ENCODE assay signal across 25 mouse cellular contexts in the genomic region with DNA sequence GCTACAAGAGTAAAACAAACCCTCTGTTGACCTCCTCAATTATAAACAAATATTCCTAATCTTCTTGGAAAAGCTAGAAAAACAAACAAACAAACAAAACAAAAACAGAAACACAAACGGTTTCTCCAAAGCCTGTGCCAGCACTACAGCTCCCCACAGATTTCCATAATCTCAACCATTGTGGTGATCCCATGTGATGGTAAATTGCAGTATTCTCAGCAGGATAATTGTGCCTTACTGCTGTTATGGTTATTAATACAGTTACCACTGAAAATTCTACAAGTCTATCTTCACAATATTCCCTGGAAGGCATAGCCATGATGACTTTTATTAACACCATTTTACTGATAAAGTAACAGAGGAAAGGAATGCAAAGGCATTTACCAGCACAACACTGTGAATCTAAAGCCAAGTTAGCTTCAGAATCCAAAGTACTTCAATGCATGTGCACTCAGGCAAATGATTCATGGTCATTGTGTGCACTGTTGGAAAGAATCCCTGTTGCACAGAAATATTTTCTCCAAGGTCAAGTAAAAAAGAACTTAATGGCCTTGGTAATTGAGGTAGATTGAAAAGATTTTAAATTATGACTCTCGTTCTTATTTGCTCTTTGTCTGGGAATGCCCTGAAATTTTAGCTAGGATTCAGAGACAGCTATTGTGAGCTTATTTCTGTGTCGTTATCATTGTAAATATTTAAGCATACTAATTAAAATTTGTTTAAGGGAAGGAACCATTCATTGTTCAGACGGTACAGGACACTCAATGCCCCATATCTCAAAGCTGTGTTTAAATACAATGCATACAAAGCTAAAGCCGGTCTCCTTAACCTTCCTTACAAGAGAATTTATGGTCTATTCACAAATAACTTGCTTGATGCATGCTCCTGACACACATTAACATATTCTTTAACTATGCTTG.
DNase-seq lines count a peak whose midpoint lies in the region; ATAC-seq and TF ChIP-seq lines count a peak whose summit lies in the region.
"Had no signal": no experiment of that assay in that cellular context is flagged by ENCODE, and none has a peak within 500 bp of the region (broad histone marks: within the 10 kb centered on the region; RNA-seq: fewer than 3 reads in every experiment).

No protein-coding gene starts in this region.

- peak; percentile 36; the same call in 1 of the 2 replicates for ATAC-seq in forebrain, embryonic 16.5 days
- no peak for ATAC-seq in forebrain, postnatal 0 days
- ATAC-seq in neural tube, embryonic 12.5 days (ENCODE audit: low FRiP score, low read depth), result peak; percentile 74
- no peak for ATAC-seq in neural tube, embryonic 15.5 days (ENCODE audit: low FRiP score)
- ATAC-seq in megakaryocyte progenitor cell, adult 5-6 weeks (replicated peaks; ENCODE audit: poor library complexity), result no peak
- ATAC-seq: hindbrain, embryonic 16.5 days; intestine, postnatal 0 days; liver, embryonic 12.5 days; midbrain, embryonic 15.5 days had no signal

- WGBS in forebrain, embryonic 16.5 days, result 10% methylated on average over 5 of the region's 5 CpGs
- WGBS in forebrain, postnatal 0 days, result 11% methylated on average over 5 of the region's 5 CpGs
- WGBS in neural tube, embryonic 12.5 days, result 26% methylated on average over 5 of the region's 5 CpGs
- WGBS in neural tube, embryonic 15.5 days, result 9% methylated on average over 5 of the region's 5 CpGs

- H3K4me1 ChIP-seq in forebrain, embryonic 16.5 days (replicated peaks; ENCODE audit: control insufficient read depth, insufficient read depth, low read length), result no peaks in the 10 kb centered on the region
- no peaks in the 10 kb centered on the region for H3K4me1 ChIP-seq in forebrain, postnatal 0 days (ENCODE audit: insufficient read depth)
- H3K4me1 ChIP-seq in neural tube, embryonic 12.5 days, result no peaks in the 10 kb centered on the region
- no peaks in the 10 kb centered on the region for H3K4me1 ChIP-seq in neural tube, embryonic 15.5 days
- H3K4me1 ChIP-seq: liver, embryonic 12.5 days; lung, embryonic 15.5 days; midbrain, embryonic 15.5 days had no signal

- no peak overlapping the region for H3K4me2 ChIP-seq in forebrain, embryonic 16.5 days (ENCODE audit: low read length)
- H3K4me2 ChIP-seq in forebrain, postnatal 0 days (ENCODE audit: low read depth), result no peak overlapping the region
- no peak overlapping the region for H3K4me2 ChIP-seq in neural tube, embryonic 12.5 days (replicated peaks)
- H3K4me2 ChIP-seq in neural tube, embryonic 15.5 days, result no peak overlapping the region
- H3K4me2 ChIP-seq: limb, embryonic 12.5 days; liver, embryonic 12.5 days; lung, embryonic 15.5 days; midbrain, embryonic 15.5 days had no signal

- no peaks in the 10 kb centered on the region for H3K36me3 ChIP-seq in forebrain, embryonic 16.5 days (ENCODE audit: control insufficient read depth, insufficient read depth)
- H3K36me3 ChIP-seq in forebrain, postnatal 0 days (ENCODE audit: insufficient read depth), result no peaks in the 10 kb centered on the region
- H3K36me3 ChIP-seq in neural tube, embryonic 12.5 days, result no peaks in the 10 kb centered on the region
- H3K36me3 ChIP-seq in neural tube, embryonic 15.5 days, result no peaks in the 10 kb centered on the region
- H3K36me3 ChIP-seq: limb, embryonic 12.5 days; liver, embryonic 12.5 days; lung, embryonic 15.5 days; midbrain, embryonic 15.5 days had no signal

- no peak overlapping the region for H3K9ac ChIP-seq in forebrain, embryonic 16.5 days (replicated peaks; ENCODE audit: low read depth, low read length)
- no peak overlapping the region for H3K9ac ChIP-seq in forebrain, postnatal 0 days
- no peak overlapping the region for H3K9ac ChIP-seq in neural tube, embryonic 12.5 days
- no peak overlapping the region for H3K9ac ChIP-seq in neural tube, embryonic 15.5 days (replicated peaks)
- H3K9ac ChIP-seq: limb, embryonic 12.5 days; liver, embryonic 12.5 days; lung, embryonic 15.5 days; midbrain, embryonic 15.5 days had no signal

- peak; percentile 11 to 63 for DNase-seq in adrenal gland, adult (ENCODE audit: inconsistent age in 2 of 2, low spot score in 1 of 2)
- no peak for DNase-seq in adrenal gland, adult 18-20 months (ENCODE audit: low spot score in 2 of 2)
- DNase-seq in forebrain, postnatal 0 days, result no peak
- DNase-seq in gastrocnemius, postnatal 36 days, result no peak
- DNase-seq: adrenal gland, adult 8-10 months; cerebellum, adult 11 months; cerebellum, postnatal 14 days; gastrocnemius, postnatal 10 days; heart, adult 2 months; heart, postnatal 36 days; lung, postnatal 4 days; right cerebral cortex, postnatal 25 days; thymus, postnatal 36 days had no signal

- no peaks in the 10 kb centered on the region for H3K9me3 ChIP-seq in forebrain, embryonic 16.5 days (ENCODE audit: control insufficient read depth, low read length)
- no peaks in the 10 kb centered on the region for H3K9me3 ChIP-seq in forebrain, postnatal 0 days (ENCODE audit: low read length)
- no peaks in the 10 kb centered on the region for H3K9me3 ChIP-seq in neural tube, embryonic 12.5 days
- H3K9me3 ChIP-seq in neural tube, embryonic 15.5 days (replicated peaks), result no peaks in the 10 kb centered on the region
- H3K9me3 ChIP-seq: limb, embryonic 12.5 days; liver, embryonic 12.5 days; lung, embryonic 15.5 days; midbrain, embryonic 15.5 days had no signal

- H3K27me3 ChIP-seq in forebrain, embryonic 16.5 days (replicated peaks; ENCODE audit: control insufficient read depth, insufficient read depth, low read length), result no peaks in the 10 kb centered on the region
- H3K27me3 ChIP-seq in forebrain, postnatal 0 days (ENCODE audit: insufficient read depth, low read length), result no peaks in the 10 kb centered on the region
- no peaks in the 10 kb centered on the region for H3K27me3 ChIP-seq in neural tube, embryonic 12.5 days (replicated peaks)
- H3K27me3 ChIP-seq in neural tube, embryonic 15.5 days (replicated peaks), result no peaks in the 10 kb centered on the region
- H3K27me3 ChIP-seq: limb, embryonic 12.5 days; liver, embryonic 12.5 days; lung, embryonic 15.5 days; midbrain, embryonic 15.5 days had no signal

- no peak for TF ChIP-seq CTCF in forebrain, postnatal 0 days (IDR thresholded peaks at IDR 0.05; ENCODE audit: low read depth)

- intact Hi-C loops in gastrocnemius, postnatal 36 days (cut with DNase I), result no loop called here

- H3K27ac ChIP-seq in forebrain, embryonic 16.5 days (ENCODE audit: low read length), result no peak overlapping the region
- H3K27ac ChIP-seq in forebrain, postnatal 0 days (ENCODE audit: low read depth, low read length), result no peak overlapping the region
- no peak overlapping the region for H3K27ac ChIP-seq in neural tube, embryonic 12.5 days
- H3K27ac ChIP-seq in neural tube, embryonic 15.5 days (replicated peaks), result no peak overlapping the region
- H3K27ac ChIP-seq: heart, adult 2 months; kidney, postnatal 0 days; limb, embryonic 12.5 days; liver, embryonic 12.5 days; lung, embryonic 15.5 days; midbrain, embryonic 15.5 days had no signal

- no peak overlapping the region for H3K4me3 ChIP-seq in forebrain, embryonic 16.5 days (replicated peaks; ENCODE audit: low read length)
- H3K4me3 ChIP-seq in forebrain, postnatal 0 days (ENCODE audit: low read depth, low read length), result no peak overlapping the region
- no peak overlapping the region for H3K4me3 ChIP-seq in neural tube, embryonic 12.5 days
- no peak overlapping the region for H3K4me3 ChIP-seq in neural tube, embryonic 15.5 days (replicated peaks)
- H3K4me3 ChIP-seq: erythroblast, embryonic 14.5 days; heart, adult 2 months; limb, embryonic 12.5 days; liver, embryonic 12.5 days; lung, embryonic 15.5 days; midbrain, embryonic 15.5 days had no signal

Comparison
In these comparisons a context has a peak if more than half of its experiments do, and no peak if none do; other contexts are left out.
1. DNase-seq: peak in adrenal gland, adult (2 of 2); none in adrenal gland, adult 18-20 months (0 of 2), forebrain, postnatal 0 days (single experiment) and gastrocnemius, postnatal 36 days (0 of 2).
2. ATAC-seq: peak in forebrain, embryonic 16.5 days (single experiment) and neural tube, embryonic 12.5 days (single experiment); none in forebrain, postnatal 0 days (single experiment), neural tube, embryonic 15.5 days (single experiment) and megakaryocyte progenitor cell, adult 5-6 weeks (single experiment).